Mouse (Mus musculus) liver, embryonic 14 days (tissue): ENCODE measurements around the gene Trim30b. TPM values are rescaled to one million over a fixed set of nuclear protein-coding genes. Genes with fewer than 3 reads are reported as not detected.

ENCODE experiments used
- polyA plus RNA-seq: library from polyadenylated mRNA; depleted of rRNA; stranded (reverse); fragments of >200 nt; gene quantifications from 2 replicates; pipeline ENCODE4 v1.2.3, GENCODE M21; 2012; rRNA removed

The Trim30b gene
- polyA plus RNA-seq, result 0.15 and 0.23 TPM in 2 replicates

GRCm38 (mm10) chr7:104369736-104370414 lies at the start of gene Trim30b:
Trim30b (minus strand) TSS chr7:104369884.

GRCm38 (mm10) chr7:104400698-104401097 lies 31.0 kb upstream of the Trim30b start, which contains the start of gene Trim30c:
Trim30c (minus strand) TSS chr7:104400837.

GRCm38 (mm10) chr7:104352717-104353599 lies 16.7 kb downstream of the Trim30b start, which contains the start of gene Trim12c:
Trim12c (minus strand) TSS chr7:104353362.

GRCm38 (mm10) chr7:104329171-104329570 lies 40.5 kb downstream of the Trim30b start, which contains the start of gene Trim34b:
Trim34b (plus strand) TSS chr7:104329471.

GRCm38 (mm10) chr7:104315369-104316080 lies 54.2 kb downstream of the Trim30b start, which contains the start of gene Trim12a:
Trim12a (minus strand) TSS chr7:104315466.

Other genes with a start within 250 kb of the Trim30b start
- not detected in 2 replicates for gene Ubqln5, start 240.1 kb downstream of the Trim30b start, polyA plus RNA-seq
- not detected in 2 replicates for gene Olfr643, start 232.5 kb downstream of the Trim30b start, polyA plus RNA-seq
- gene Ubqln3, start 226.6 kb downstream of the Trim30b start, polyA plus RNA-seq, result not detected in 2 replicates
- not detected in 2 replicates for gene Ubqlnl, start 219.3 kb downstream of the Trim30b start, polyA plus RNA-seq
- 0.01 TPM in 1 of 2 replicates, not detected in the other for gene Olfm5, start 205.1 kb downstream of the Trim30b start, polyA plus RNA-seq
- gene Olfr648, start 186.5 kb downstream of the Trim30b start, polyA plus RNA-seq, result 0.03 and 0.06 TPM in 2 replicates
- gene Olfr649, start 173.9 kb downstream of the Trim30b start, polyA plus RNA-seq, result not detected in 2 replicates
- 0.59 and 0.62 TPM in 2 replicates for gene Trim6, start 151.1 kb downstream of the Trim30b start, polyA plus RNA-seq
- 1.8 and 2.3 TPM in 2 replicates for gene Trim34a, start 125.4 kb downstream of the Trim30b start, polyA plus RNA-seq
- 0.26 and 0.39 TPM in 2 replicates for gene Trim5, start 81.8 kb downstream of the Trim30b start, polyA plus RNA-seq
- gene Trim12a, start 54.4 kb downstream of the Trim30b start, polyA plus RNA-seq, result 3.5 and 3.7 TPM in 2 replicates
- 0.02 TPM in 1 of 2 replicates, not detected in the other for gene Trim34b, start 40.4 kb downstream of the Trim30b start, polyA plus RNA-seq
- gene Trim12c, start 16.5 kb downstream of the Trim30b start, polyA plus RNA-seq, result 2.0 and 2.9 TPM in 2 replicates
- 0.21 and 0.23 TPM in 2 replicates for gene Trim30c, start 31.0 kb upstream of the Trim30b start, polyA plus RNA-seq
- 1.8 and 2.6 TPM in 2 replicates for gene Trim30a, start 95.3 kb upstream of the Trim30b start, polyA plus RNA-seq
- gene Trim30d, start 138.0 kb upstream of the Trim30b start, polyA plus RNA-seq, result 0.63 and 0.83 TPM in 2 replicates
- not detected in 2 replicates for gene Olfr651, start 180.2 kb upstream of the Trim30b start, polyA plus RNA-seq
- not detected in 2 replicates for gene Olfr652, start 191.0 kb upstream of the Trim30b start, polyA plus RNA-seq
- gene Olfr653, start 207.4 kb upstream of the Trim30b start, polyA plus RNA-seq, result not detected in 2 replicates
- gene Olfr654, start 217.1 kb upstream of the Trim30b start, polyA plus RNA-seq, result not detected in 2 replicates
- not detected in 2 replicates for gene Olfr655, start 231.9 kb upstream of the Trim30b start, polyA plus RNA-seq
- not detected in 2 replicates for gene Olfr656, start 244.1 kb upstream of the Trim30b start, polyA plus RNA-seq